Mouse (Mus musculus) limb, embryonic 12.5 days (tissue): ENCODE measurements around the gene 5730409E04Rik. TPM values are rescaled to one million over a fixed set of nuclear protein-coding genes. Genes with fewer than 3 reads are reported as not detected.

Source experiments
- ATAC-seq: fragments of 200-750 bp; cut with Nextera tagmentation; 2 replicates; pipeline ENCODE4 v1.8.0; 2017; ENCODE audit warnings: low read depth, moderate TSS enrichment; ENCODE audit not compliant: insufficient number of reproducible peaks, insufficient read depth, low FRiP score, low TSS enrichment
- H3K27ac ChIP-seq: fragments of 300-500 bp; sonication (generic); 2 replicates; pipeline ENCODE4 v1.5.1; 2016; ENCODE audit warnings: mild to moderate bottlenecking, moderate library complexity
- H3K27me3 ChIP-seq: fragments of 300-500 bp; sonication (generic); 2 replicates; pipeline ENCODE4 v1.6.1; 2016; ENCODE audit warnings: mild to moderate bottlenecking, moderate library complexity
- H3K36me3 ChIP-seq: fragments of 300-500 bp; sonication (generic); 2 replicates; pipeline ENCODE4 v1.6.1; 2016; ENCODE audit warnings: mild to moderate bottlenecking, moderate library complexity
- H3K4me1 ChIP-seq: fragments of 300-500 bp; sonication (generic); replicated peaks from 2 replicates; pipeline ENCODE4 v1.6.1; 2016
- H3K4me2 ChIP-seq: fragments of 300-500 bp; sonication (generic); 2 replicates; pipeline ENCODE4 v1.6.1; 2016; ENCODE audit warnings: mild to moderate bottlenecking, moderate library complexity
- H3K4me3 ChIP-seq: fragments of 300-500 bp; sonication (generic); replicated peaks from 2 replicates; pipeline ENCODE4 v1.5.1; 2016; ENCODE audit warnings: mild to moderate bottlenecking
- H3K9ac ChIP-seq: fragments of 300-500 bp; sonication (generic); replicated peaks from 2 replicates; pipeline ENCODE4 v1.6.1; 2016; ENCODE audit warnings: mild to moderate bottlenecking, moderate library complexity
- H3K9me3 ChIP-seq: fragments of 300-500 bp; sonication (generic); 2 replicates; pipeline ENCODE4 v1.6.1; 2016; ENCODE audit warnings: mild to moderate bottlenecking, moderate library complexity
- WGBS: fragments of 180-500 bp; shearing (Covaris S2); methylation state at CpG from one replicate; pipeline ENCODE4 v1.1.7; 2016; 5-methylcytosine and 5-hydroxymethylcytosine counted together
- polyA plus RNA-seq: library from polyadenylated mRNA; unstranded; fragments of >200 nt; fragmentation: Nextera tagmentation; extraction: Ambion mirVana; gene quantifications from 2 replicates; pipeline ENCODE4 v1.2.1, GENCODE M21; 2016

The 5730409E04Rik gene
- 2.5 and 2.6 TPM in 2 replicates for polyA plus RNA-seq

GRCm38 (mm10) chr4:126609606-126610181 is at the start of gene 5730409E04Rik:
TSS of gene 5730409E04Rik (plus strand) at chr4:126609818.
- peak within 1 kb of the TSS; percentile 65 for H3K4me3 ChIP-seq
- no peaks in the 10 kb centered on the region for H3K4me1 ChIP-seq
- H3K27me3 ChIP-seq: no peaks in the 10 kb centered on the region
- no peaks in the 10 kb centered on the region for H3K9me3 ChIP-seq
- ATAC-seq: peak; percentile 75
- peak within 1 kb of the TSS; percentile 84 for H3K4me2 ChIP-seq
- peaks cover 22% of the 10 kb centered on the region for H3K36me3 ChIP-seq
- peak within 1 kb of the TSS; percentile 64 for H3K27ac ChIP-seq
- H3K9ac ChIP-seq: peak within 1 kb of the TSS; percentile 89
- under 1% methylated on average over 48 of the region's 48 CpGs for whole genome bisulfite sequencing

DNA sequence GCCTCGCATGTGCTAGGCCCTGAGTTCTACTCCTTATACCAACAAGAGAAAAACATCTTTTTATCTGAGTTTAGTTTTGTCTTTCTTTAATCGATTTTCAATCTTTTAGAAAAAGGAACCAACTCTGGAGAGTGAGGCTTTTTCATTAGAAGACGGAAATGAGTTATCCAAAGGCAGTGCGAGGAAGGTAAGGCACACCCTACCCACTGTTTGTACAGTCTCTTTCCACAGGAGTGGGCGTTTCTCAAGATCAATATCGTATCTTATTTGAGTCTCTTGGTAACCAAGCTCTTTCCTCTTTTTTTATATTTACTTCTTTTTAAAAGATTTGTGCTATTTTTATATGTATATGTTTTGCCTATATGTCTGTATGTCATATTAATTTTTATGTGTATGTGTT is 45.8 kb upstream of the 5730409E04Rik start:
- no peaks in the 10 kb centered on the region for H3K4me1 ChIP-seq
- no peak overlapping the region for H3K4me2 ChIP-seq
- H3K36me3 ChIP-seq: peaks cover 76% of the 10 kb centered on the region
- H3K9me3 ChIP-seq: no peaks in the 10 kb centered on the region
- H3K27ac ChIP-seq: no peak overlapping the region
- no peaks in the 10 kb centered on the region for H3K27me3 ChIP-seq
- H3K9ac ChIP-seq: no peak overlapping the region
- WGBS: 92% methylated on average over 6 of the region's 6 CpGs
- no peak for ATAC-seq
- no peak overlapping the region for H3K4me3 ChIP-seq

DNA sequence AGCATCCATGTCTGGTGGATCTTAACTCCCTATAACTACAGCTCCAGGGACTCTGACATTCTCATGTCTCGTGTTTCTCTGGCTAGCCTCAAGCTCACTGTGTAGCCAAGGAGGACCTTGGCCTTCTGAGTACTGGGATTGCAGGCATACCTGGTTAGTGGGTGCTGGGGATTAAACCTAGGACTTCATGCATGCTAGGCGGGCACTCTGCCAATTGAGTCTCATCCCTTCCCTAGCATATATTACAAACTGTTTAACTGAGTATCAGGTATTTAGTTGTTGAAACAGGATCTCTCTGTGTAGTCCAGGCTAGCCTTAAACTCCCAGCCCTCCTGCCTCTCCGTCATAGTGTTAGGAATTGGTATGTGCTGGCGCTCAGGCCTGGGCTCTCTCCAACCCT is 42.4 kb upstream of the 5730409E04Rik start:
- H3K27me3 ChIP-seq: no peaks in the 10 kb centered on the region
- no peak for ATAC-seq
- WGBS: 96% methylated on average over 4 of the region's 4 CpGs
- peaks cover 83% of the 10 kb centered on the region for H3K36me3 ChIP-seq
- H3K4me1 ChIP-seq: no peaks in the 10 kb centered on the region
- H3K4me2 ChIP-seq: no peak overlapping the region
- no peaks in the 10 kb centered on the region for H3K9me3 ChIP-seq
- no peak overlapping the region for H3K4me3 ChIP-seq
- H3K27ac ChIP-seq: no peak overlapping the region
- H3K9ac ChIP-seq: no peak overlapping the region

DNA sequence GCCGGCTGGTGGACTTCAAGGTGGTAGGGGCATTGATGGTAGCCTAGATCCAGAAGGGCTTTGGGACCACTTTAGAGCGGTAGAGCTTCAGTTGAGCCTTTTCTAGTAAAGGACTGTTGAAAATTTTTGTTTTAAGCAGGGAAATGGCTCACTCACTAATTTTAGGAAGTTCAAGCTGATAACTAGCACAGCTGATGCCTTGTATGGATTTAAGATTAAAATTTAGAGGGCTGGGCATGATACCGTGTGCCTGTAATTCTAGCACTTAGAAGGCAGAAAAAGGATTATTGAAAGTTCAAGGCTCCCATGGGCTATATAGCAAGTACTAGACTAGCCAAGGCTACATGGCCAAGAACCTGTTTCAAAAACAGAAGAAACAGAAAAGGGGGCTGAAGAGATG is 39.8 kb upstream of the 5730409E04Rik start:
- ATAC-seq: no peak
- WGBS: 95% methylated on average over 3 of the region's 3 CpGs

GRCm38 (mm10) chr4:126576281-126576680 is 33.3 kb upstream of the 5730409E04Rik start:
- no peaks in the 10 kb centered on the region for H3K4me1 ChIP-seq
- no peak overlapping the region for H3K9ac ChIP-seq
- peaks cover 7% of the 10 kb centered on the region; the same call in 1 of the 2 replicates for H3K9me3 ChIP-seq
- no peak overlapping the region for H3K27ac ChIP-seq
- no peak for ATAC-seq
- 96% methylated on average over 5 of the region's 5 CpGs for WGBS
- H3K4me3 ChIP-seq: no peak overlapping the region
- peaks cover 100% of the 10 kb centered on the region for H3K36me3 ChIP-seq
- no peaks in the 10 kb centered on the region for H3K27me3 ChIP-seq
- H3K4me2 ChIP-seq: no peak overlapping the region

More for the DNA sequence above, 39.8 kb upstream of the 5730409E04Rik start:
- H3K4me1 ChIP-seq: no peaks in the 10 kb centered on the region
- H3K9me3 ChIP-seq: peaks cover 7% of the 10 kb centered on the region; the same call in 1 of the 2 replicates
- H3K9ac ChIP-seq: no peak overlapping the region
- no peaks in the 10 kb centered on the region for H3K27me3 ChIP-seq
- H3K4me2 ChIP-seq: no peak overlapping the region
- no peak overlapping the region for H3K27ac ChIP-seq
- H3K4me3 ChIP-seq: no peak overlapping the region
- peaks cover 91% of the 10 kb centered on the region for H3K36me3 ChIP-seq

GRCm38 (mm10) chr4:126577920-126578319 is 31.7 kb upstream of the 5730409E04Rik start:
- Histone ChIP-seq H3K27me3 (no peaks in the 10 kb centered on the region), H3K9ac (no peak overlapping the region), H3K27ac (no peak overlapping the region), H3K4me2 (no peak overlapping the region), H3K4me3 (no peak overlapping the region), H3K36me3 (peaks cover 98% of the 10 kb centered on the region), H3K4me1 (no peaks in the 10 kb centered on the region), H3K9me3 (peaks cover 7% of the 10 kb centered on the region; the same call in 1 of the 2 replicates)
- 89% methylated on average over 3 of the region's 3 CpGs for WGBS
- ATAC-seq: no peak

DNA sequence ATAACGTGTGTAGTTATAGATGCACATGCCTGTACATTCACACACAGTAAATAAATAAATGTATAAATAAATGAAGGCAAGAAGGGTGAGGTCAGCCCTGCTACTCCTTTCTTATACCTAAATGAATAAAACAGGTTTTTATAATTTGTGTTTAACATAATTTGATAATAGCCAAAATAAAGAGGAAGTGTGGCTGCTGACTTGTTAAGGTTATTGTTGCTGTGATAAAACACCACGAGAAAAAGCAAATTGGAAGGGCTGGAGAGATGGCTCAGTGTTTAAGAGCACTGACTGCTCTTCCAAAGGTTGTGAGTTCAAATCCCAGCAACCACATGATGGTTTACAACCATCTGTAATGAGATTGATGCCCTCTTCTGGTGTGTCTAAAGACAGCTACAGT is 30.5 kb upstream of the 5730409E04Rik start:
- H3K4me3 ChIP-seq: no peak overlapping the region
- WGBS: 78% methylated on average over 2 of the region's 2 CpGs
- H3K36me3 ChIP-seq: peaks cover 96% of the 10 kb centered on the region
- H3K27ac ChIP-seq: no peak overlapping the region
- H3K4me2 ChIP-seq: no peak overlapping the region
- H3K4me1 ChIP-seq: no peaks in the 10 kb centered on the region
- no peaks in the 10 kb centered on the region for H3K27me3 ChIP-seq
- 0 out of 2 replicates have a peak, but pooled peaks cover 2% of the 10 kb centered on the region for H3K9me3 ChIP-seq
- no peak overlapping the region for H3K9ac ChIP-seq
- no peak for ATAC-seq

GRCm38 (mm10) chr4:126585739-126586138 is 23.9 kb upstream of the 5730409E04Rik start:
- H3K36me3 ChIP-seq: peaks cover 87% of the 10 kb centered on the region
- H3K4me2 ChIP-seq: no peak overlapping the region
- no peak for ATAC-seq
- no peaks in the 10 kb centered on the region for H3K4me1 ChIP-seq
- H3K9ac ChIP-seq: no peak overlapping the region
- no peaks in the 10 kb centered on the region for H3K9me3 ChIP-seq
- whole genome bisulfite sequencing: 93% methylated on average over 13 of the region's 13 CpGs
- no peak overlapping the region for H3K4me3 ChIP-seq
- no peak overlapping the region for H3K27ac ChIP-seq
- no peaks in the 10 kb centered on the region for H3K27me3 ChIP-seq

- no peak overlapping the region for H3K27ac ChIP-seq
- no peaks in the 10 kb centered on the region for H3K9me3 ChIP-seq
- peaks cover 71% of the 10 kb centered on the region for H3K36me3 ChIP-seq
- no peak overlapping the region for H3K4me3 ChIP-seq
- ATAC-seq: no peak
- H3K27me3 ChIP-seq: no peaks in the 10 kb centered on the region
- WGBS: 94% methylated on average over 6 of the region's 6 CpGs
- no peaks in the 10 kb centered on the region for H3K4me1 ChIP-seq
- no peak overlapping the region for H3K4me2 ChIP-seq
- no peak overlapping the region for H3K9ac ChIP-seq
These were observed 17.6 kb upstream of the 5730409E04Rik start for GRCm38 (mm10) chr4:126592039-126592438.

DNA sequence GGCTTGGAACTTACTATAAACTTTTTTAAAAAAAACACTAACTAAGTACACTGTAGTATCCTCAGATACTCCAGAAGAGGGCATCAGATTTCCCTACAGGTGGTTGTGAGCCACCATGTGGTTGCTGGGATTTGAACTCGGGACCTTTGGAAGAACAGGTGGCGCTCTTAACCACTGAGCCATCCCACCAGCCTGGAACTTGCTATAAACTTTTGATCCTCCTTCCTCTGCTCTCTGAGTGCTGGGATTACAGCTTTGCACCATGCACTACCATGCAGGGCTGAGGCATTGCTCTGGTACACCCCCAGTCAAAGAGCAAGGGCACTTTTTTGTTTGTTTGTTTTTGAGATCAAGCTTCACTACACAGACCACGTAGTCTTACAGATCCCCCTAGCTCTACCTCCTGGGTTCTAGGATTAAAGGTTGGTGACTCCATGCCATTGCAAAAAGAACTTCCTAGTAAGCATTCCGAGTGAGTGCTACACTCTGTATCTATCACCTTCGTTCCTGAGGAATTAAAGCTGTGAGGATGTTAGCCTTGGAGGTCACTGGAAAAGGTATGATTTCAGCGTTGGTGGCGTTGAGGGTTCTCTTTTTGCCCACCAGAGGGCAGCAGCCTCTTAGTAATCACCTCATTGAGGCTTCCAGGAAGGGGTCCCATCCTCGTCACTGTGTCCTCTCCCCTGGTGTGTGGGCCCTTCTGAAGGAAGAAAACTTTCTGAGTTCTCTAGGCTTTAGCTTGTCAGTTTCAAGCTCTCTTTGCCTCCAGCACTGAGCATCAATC is 9.5 kb upstream of the 5730409E04Rik start:
- Histone ChIP-seq H3K27me3 (no peaks in the 10 kb centered on the region), H3K4me3 (no peak overlapping the region), H3K9ac (no peak overlapping the region), H3K9me3 (no peaks in the 10 kb centered on the region), H3K36me3 (no peaks in the 10 kb centered on the region), H3K27ac (no peak overlapping the region), H3K4me1 (peaks cover 10% of the 10 kb centered on the region), H3K4me2 (no peak overlapping the region)
- WGBS: 34% methylated on average over 8 of the region's 8 CpGs
- ATAC-seq: no peak

GRCm38 (mm10) chr4:126601597-126602444 is 7.8 kb upstream of the 5730409E04Rik start:
- H3K27me3 ChIP-seq: no peaks in the 10 kb centered on the region
- WGBS: 23% methylated on average over 21 of the region's 22 CpGs
- peaks cover 10% of the 10 kb centered on the region for H3K4me1 ChIP-seq
- no peaks in the 10 kb centered on the region for H3K9me3 ChIP-seq
- peak overlapping the region; percentile 20 for H3K27ac ChIP-seq
- peak overlapping the region; percentile 53 for H3K4me2 ChIP-seq
- peak overlapping the region; percentile 21 for H3K4me3 ChIP-seq
- no peaks in the 10 kb centered on the region for H3K36me3 ChIP-seq
- peak; percentile 77 for ATAC-seq
- H3K9ac ChIP-seq: no peak overlapping the region; the same call in 1 of the 2 replicates
